Mouse (Mus musculus) forebrain, embryonic 11.5 days (tissue): Measurements from ENCODE around the gene Hspb7. TPM values are rescaled to one million over a fixed set of nuclear protein-coding genes. Genes with fewer than 3 reads are reported as not detected.

Experiments
- ATAC-seq: fragments of 200-750 bp; cut with Nextera tagmentation; replicated peaks from 2 replicates; pipeline ENCODE4 v1.8.0; 2017; ENCODE audit warnings: moderate TSS enrichment; ENCODE audit not compliant: low FRiP score
- DNase-seq: peaks from one replicate; pipeline ENCODE4 v3.0.0-alpha.2; 2017; ENCODE audit warnings: low spot score
- H3K27ac ChIP-seq: fragments of 300-500 bp; sonication (generic); 2 replicates; pipeline ENCODE4 v1.5.1; 2014; ENCODE audit warnings: low read depth, low read length
- H3K27me3 ChIP-seq: fragments of 300-500 bp; sonication (generic); 2 replicates; pipeline ENCODE4 v1.6.1; 2014; ENCODE audit warnings: mild to moderate bottlenecking, low read length, mixed read lengths; ENCODE audit not compliant: control insufficient read depth, insufficient read depth
- H3K36me3 ChIP-seq: fragments of 300-500 bp; sonication (generic); 2 replicates; pipeline ENCODE4 v1.6.1; 2014; ENCODE audit warnings: mild to moderate bottlenecking, low read length, moderate library complexity, mixed read lengths; ENCODE audit not compliant: control insufficient read depth, insufficient read depth
- H3K4me1 ChIP-seq: fragments of 300-500 bp; sonication (generic); replicated peaks from 2 replicates; pipeline ENCODE4 v1.6.1; 2014; ENCODE audit warnings: low read length, mixed read lengths; ENCODE audit not compliant: control insufficient read depth, insufficient read depth
- H3K4me2 ChIP-seq: fragments of 300-500 bp; sonication (generic); 2 replicates; pipeline ENCODE4 v1.6.1; 2014; ENCODE audit warnings: low read depth, mild to moderate bottlenecking, low read length, moderate library complexity, mixed read lengths; ENCODE audit not compliant: severe bottlenecking
- H3K4me3 ChIP-seq: fragments of 300-500 bp; sonication (generic); 2 replicates; pipeline ENCODE4 v1.5.1; 2014; ENCODE audit warnings: low read depth, low read length
- H3K9ac ChIP-seq: fragments of 300-500 bp; sonication (generic); 2 replicates; pipeline ENCODE4 v1.6.1; 2014; ENCODE audit warnings: low read length
- H3K9me3 ChIP-seq: fragments of 300-500 bp; sonication (generic); 2 replicates; pipeline ENCODE4 v1.6.1; 2016; ENCODE audit warnings: low read length, mixed read lengths; ENCODE audit not compliant: control insufficient read depth
- WGBS: fragments of 180-500 bp; shearing (Covaris S2); extraction: QIAGEN DNeasy Blood & Tissue Kit; methylation state at CpG from one replicate; pipeline ENCODE4 v1.1.7; 2014; 5-methylcytosine and 5-hydroxymethylcytosine counted together
- polyA plus RNA-seq: library from polyadenylated mRNA; unstranded; fragments of >200 nt; fragmentation: Nextera tagmentation; extraction: Ambion mirVana; gene quantifications from 2 replicates; pipeline ENCODE4 v1.2.1, GENCODE M21; 2014

Gene Hspb7
- polyA plus RNA-seq, 1 experiment from 2014 or later, result not detected

GRCm38 (mm10) chr4:141466289-141466795 is 45.8 kb downstream of the Hspb7 start:
- H3K4me2 ChIP-seq, result no peak overlapping the region
- WGBS, result 93% methylated on average over 16 of the region's 16 CpGs
- H3K4me1 ChIP-seq, result no peaks in the 10 kb centered on the region
- H3K36me3 ChIP-seq, result peaks cover 20% of the 10 kb centered on the region
- H3K27ac ChIP-seq, result no peak overlapping the region
- no peaks in the 10 kb centered on the region for H3K9me3 ChIP-seq
- no peak for ATAC-seq
- no peak for DNase-seq
- no peaks in the 10 kb centered on the region for H3K27me3 ChIP-seq
- no peak overlapping the region for H3K9ac ChIP-seq
- no peak overlapping the region for H3K4me3 ChIP-seq

- Histone ChIP-seq H3K27ac (no peak overlapping the region), H3K9me3 (no peaks in the 10 kb centered on the region), H3K9ac (no peak overlapping the region), H3K4me3 (no peak overlapping the region), H3K36me3 (peaks cover 27% of the 10 kb centered on the region), H3K4me1 (no peaks in the 10 kb centered on the region), H3K27me3 (no peaks in the 10 kb centered on the region), H3K4me2 (no peak overlapping the region)
- WGBS, result 89% methylated on average over 15 of the region's 15 CpGs
- DNase-seq, result no peak
- ATAC-seq, result no peak
Measured at GRCm38 (mm10) chr4:141466844-141467580, 46.4 kb downstream of the Hspb7 start.

- 81% methylated on average over 6 of the region's 6 CpGs for WGBS
- Histone ChIP-seq H3K27me3 (no peaks in the 10 kb centered on the region), H3K4me1 (no peaks in the 10 kb centered on the region)
Measured at GRCm38 (mm10) chr4:141467581-141467927, 47.0 kb downstream of the Hspb7 start.

GRCm38 (mm10) chr4:141468576-141468975 is 48.0 kb downstream of the Hspb7 start:
- no peaks in the 10 kb centered on the region for H3K9me3 ChIP-seq
- H3K4me2 ChIP-seq, result no peak overlapping the region
- no peak for ATAC-seq
- no peak overlapping the region for H3K27ac ChIP-seq
- H3K4me3 ChIP-seq, result no peak overlapping the region
- 81% methylated on average over 10 of the region's 10 CpGs for WGBS
- DNase-seq, result no peak
- no peaks in the 10 kb centered on the region for H3K27me3 ChIP-seq
- H3K36me3 ChIP-seq, result peaks cover 35% of the 10 kb centered on the region
- no peak overlapping the region for H3K9ac ChIP-seq
- H3K4me1 ChIP-seq, result no peaks in the 10 kb centered on the region

More at GRCm38 (mm10) chr4:141467581-141467927, 47.0 kb downstream of the Hspb7 start:
- ATAC-seq, result no peak
- no peaks in the 10 kb centered on the region for H3K9me3 ChIP-seq
- H3K27ac ChIP-seq, result no peak overlapping the region
- H3K4me2 ChIP-seq, result no peak overlapping the region
- no peak for DNase-seq
- no peak overlapping the region for H3K9ac ChIP-seq
- H3K4me3 ChIP-seq, result no peak overlapping the region
- peaks cover 28% of the 10 kb centered on the region for H3K36me3 ChIP-seq

GRCm38 (mm10) chr4:141469343-141469742 is 48.8 kb downstream of the Hspb7 start:
- H3K4me3 ChIP-seq, result no peak overlapping the region
- H3K4me1 ChIP-seq, result no peaks in the 10 kb centered on the region
- no peak overlapping the region for H3K4me2 ChIP-seq
- H3K9ac ChIP-seq, result no peak overlapping the region
- WGBS, result 89% methylated on average over 9 of the region's 9 CpGs
- no peak overlapping the region for H3K27ac ChIP-seq
- H3K27me3 ChIP-seq, result no peaks in the 10 kb centered on the region
- DNase-seq, result no peak
- no peaks in the 10 kb centered on the region for H3K9me3 ChIP-seq
- peaks cover 32% of the 10 kb centered on the region for H3K36me3 ChIP-seq
- ATAC-seq, result no peak

GRCm38 (mm10) chr4:141471491-141471890 is 50.9 kb downstream of the Hspb7 start:
- Histone ChIP-seq H3K9me3 (no peaks in the 10 kb centered on the region), H3K36me3 (peaks cover 23% of the 10 kb centered on the region), H3K4me2 (no peak overlapping the region), H3K4me1 (no peaks in the 10 kb centered on the region), H3K9ac (no peak overlapping the region), H3K4me3 (no peak overlapping the region), H3K27me3 (no peaks in the 10 kb centered on the region), H3K27ac (no peak overlapping the region)
- DNase-seq (no peak), ATAC-seq (no peak)
- WGBS, result 96% methylated on average over 16 of the region's 16 CpGs

GRCm38 (mm10) chr4:141472641-141473321 is 52.2 kb downstream of the Hspb7 start:
- no peak for DNase-seq
- 94% methylated on average over 32 of the region's 32 CpGs for WGBS
- ATAC-seq, result no peak

GRCm38 (mm10) chr4:141474431-141474830 is 53.9 kb downstream of the Hspb7 start:
- H3K9me3 ChIP-seq, result no peaks in the 10 kb centered on the region
- no peak overlapping the region for H3K4me3 ChIP-seq
- 91% methylated on average over 19 of the region's 19 CpGs for WGBS
- no peak overlapping the region for H3K4me2 ChIP-seq
- no peaks in the 10 kb centered on the region for H3K4me1 ChIP-seq
- DNase-seq (no peak), ATAC-seq (no peak)
- H3K27ac ChIP-seq, result no peak overlapping the region
- no peaks in the 10 kb centered on the region for H3K27me3 ChIP-seq
- no peak overlapping the region for H3K9ac ChIP-seq
- peaks cover 31% of the 10 kb centered on the region for H3K36me3 ChIP-seq

More at GRCm38 (mm10) chr4:141472641-141473321, 52.2 kb downstream of the Hspb7 start:
- Histone ChIP-seq H3K27me3 (no peaks in the 10 kb centered on the region), H3K4me2 (no peak overlapping the region), H3K36me3 (peaks cover 23% of the 10 kb centered on the region), H3K9me3 (no peaks in the 10 kb centered on the region), H3K4me1 (no peaks in the 10 kb centered on the region), H3K4me3 (no peak overlapping the region), H3K27ac (no peak overlapping the region), H3K9ac (no peak overlapping the region)
